Mouse (Mus musculus): ENCODE results near the gene Slc23a4. TPM values are rescaled to one million over a fixed set of nuclear protein-coding genes. Genes with fewer than 3 reads are reported as not detected.

The Slc23a4 gene
- polyA plus RNA-seq, 1 experiment: 2.4 TPM

- Histone ChIP-seq H3K36me3 (ENCODE audit: control insufficient read depth, insufficient read depth, low read length, poor library complexity, severe bottlenecking) (0 out of 2 replicates have a peak, but pooled peaks cover 2% of the 10 kb centered on the region), H3K9ac (ENCODE audit: low read depth, poor library complexity, severe bottlenecking) (no peak overlapping the region), H3K27me3 (ENCODE audit: control insufficient read depth, insufficient read depth, low read length, poor library complexity, severe bottlenecking) (no peaks in the 10 kb centered on the region), H3K4me1 (ENCODE audit: control insufficient read depth, insufficient read depth, low read length) (peaks cover 6% of the 10 kb centered on the region), H3K9me3 (replicated peaks; ENCODE audit: control insufficient read depth, insufficient read depth, low read length, poor library complexity, severe bottlenecking) (no peaks in the 10 kb centered on the region), H3K4me3 (ENCODE audit: low read depth, low read length) (no peak overlapping the region), H3K27ac (ENCODE audit: insufficient read depth, low read length) (peak overlapping the region; percentile 82)
- no peak for TF ChIP-seq CTCF (IDR thresholded peaks at IDR 0.05; ENCODE audit: low read depth, low read length)
- no peak for TF ChIP-seq POLR2A (IDR thresholded peaks at IDR 0.05; ENCODE audit: insufficient read depth, low read length)
- TF ChIP-seq EP300 (IDR thresholded peaks at IDR 0.05; ENCODE audit: insufficient read depth, low read depth, low read length): no peak
These were observed 39.1 kb upstream of the Slc23a4 start for GRCm38 (mm10) chr6:35027257-35027656.

- Histone ChIP-seq H3K9ac (ENCODE audit: low read depth, poor library complexity, severe bottlenecking) (no peak overlapping the region), H3K4me1 (ENCODE audit: control insufficient read depth, insufficient read depth, low read length) (no peaks in the 10 kb centered on the region), H3K4me3 (ENCODE audit: low read depth, low read length) (no peak overlapping the region), H3K36me3 (ENCODE audit: control insufficient read depth, insufficient read depth, low read length, poor library complexity, severe bottlenecking) (no peaks in the 10 kb centered on the region), H3K9me3 (replicated peaks; ENCODE audit: control insufficient read depth, insufficient read depth, low read length, poor library complexity, severe bottlenecking) (no peaks in the 10 kb centered on the region), H3K27ac (ENCODE audit: insufficient read depth, low read length) (no peak overlapping the region), H3K27me3 (ENCODE audit: control insufficient read depth, insufficient read depth, low read length, poor library complexity, severe bottlenecking) (no peaks in the 10 kb centered on the region)
- no peak for TF ChIP-seq CTCF (IDR thresholded peaks at IDR 0.05; ENCODE audit: low read depth, low read length)
- TF ChIP-seq POLR2A (IDR thresholded peaks at IDR 0.05; ENCODE audit: insufficient read depth, low read length): no peak
- no peak for TF ChIP-seq EP300 (IDR thresholded peaks at IDR 0.05; ENCODE audit: insufficient read depth, low read depth, low read length)
These were observed 28.4 kb upstream of the Slc23a4 start for GRCm38 (mm10) chr6:35016624-35017023.

DNA sequence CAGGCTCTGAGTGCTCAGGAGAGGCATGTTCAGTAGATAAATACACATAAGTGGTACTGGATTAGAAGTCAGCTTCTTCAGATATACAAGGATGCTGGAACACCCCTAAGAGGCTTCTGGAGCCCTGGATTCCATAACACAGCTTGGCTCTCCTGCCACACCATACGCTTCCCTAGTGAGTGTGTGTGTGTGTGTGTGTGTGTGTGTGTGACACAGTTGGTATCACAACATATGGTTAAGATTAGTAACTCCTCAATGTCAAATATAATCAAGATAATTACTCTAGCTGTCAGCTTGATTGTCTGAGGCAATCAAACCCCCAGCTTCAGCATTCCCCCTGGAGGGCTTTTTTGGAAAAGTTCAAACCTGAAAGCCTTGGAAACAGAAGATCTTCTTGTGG is 23.7 kb upstream of the Slc23a4 start:
- H3K27me3 ChIP-seq (ENCODE audit: control insufficient read depth, insufficient read depth, low read length, poor library complexity, severe bottlenecking): no peaks in the 10 kb centered on the region
- no peaks in the 10 kb centered on the region for H3K9me3 ChIP-seq (replicated peaks; ENCODE audit: control insufficient read depth, insufficient read depth, low read length, poor library complexity, severe bottlenecking)
- H3K27ac ChIP-seq (ENCODE audit: insufficient read depth, low read length): no peak overlapping the region
- no peak for TF ChIP-seq CTCF (IDR thresholded peaks at IDR 0.05; ENCODE audit: low read depth, low read length)
- TF ChIP-seq POLR2A (IDR thresholded peaks at IDR 0.05; ENCODE audit: insufficient read depth, low read length): no peak
- no peak for TF ChIP-seq EP300 (IDR thresholded peaks at IDR 0.05; ENCODE audit: insufficient read depth, low read depth, low read length)
- no peak overlapping the region for H3K4me3 ChIP-seq (ENCODE audit: low read depth, low read length)
- no peaks in the 10 kb centered on the region for H3K36me3 ChIP-seq (ENCODE audit: control insufficient read depth, insufficient read depth, low read length, poor library complexity, severe bottlenecking)
- H3K9ac ChIP-seq (ENCODE audit: low read depth, poor library complexity, severe bottlenecking): no peak overlapping the region
- H3K4me1 ChIP-seq (ENCODE audit: control insufficient read depth, insufficient read depth, low read length): no peaks in the 10 kb centered on the region

DNA sequence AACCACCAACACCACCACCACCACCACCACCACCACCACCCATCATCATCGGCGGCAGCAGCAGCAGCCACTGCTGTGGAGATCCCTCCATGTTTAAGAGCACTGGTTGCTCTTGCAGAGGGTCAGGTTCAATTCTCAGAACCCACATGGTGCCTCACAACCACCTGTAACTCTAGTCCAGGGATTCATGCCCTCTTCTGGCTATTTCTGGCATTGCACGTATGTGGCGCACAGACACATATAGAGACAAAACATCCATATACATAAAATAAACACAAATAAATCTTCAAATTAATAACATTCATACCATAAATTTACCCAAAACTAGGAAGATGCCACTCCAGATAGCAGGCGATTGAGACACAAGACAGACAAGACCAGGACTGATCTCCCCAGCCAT is 22.5 kb upstream of the Slc23a4 start:
- H3K9ac ChIP-seq (ENCODE audit: low read depth, poor library complexity, severe bottlenecking): no peak overlapping the region
- no peaks in the 10 kb centered on the region for H3K4me1 ChIP-seq (ENCODE audit: control insufficient read depth, insufficient read depth, low read length)
- H3K9me3 ChIP-seq (replicated peaks; ENCODE audit: control insufficient read depth, insufficient read depth, low read length, poor library complexity, severe bottlenecking): no peaks in the 10 kb centered on the region
- H3K36me3 ChIP-seq (ENCODE audit: control insufficient read depth, insufficient read depth, low read length, poor library complexity, severe bottlenecking): no peaks in the 10 kb centered on the region
- H3K27ac ChIP-seq (ENCODE audit: insufficient read depth, low read length): no peak overlapping the region
- no peaks in the 10 kb centered on the region for H3K27me3 ChIP-seq (ENCODE audit: control insufficient read depth, insufficient read depth, low read length, poor library complexity, severe bottlenecking)
- TF ChIP-seq EP300 (IDR thresholded peaks at IDR 0.05; ENCODE audit: insufficient read depth, low read depth, low read length) (no peak), CTCF (IDR thresholded peaks at IDR 0.05; ENCODE audit: low read depth, low read length) (peak; percentile 31)
- no peak overlapping the region for H3K4me3 ChIP-seq (ENCODE audit: low read depth, low read length)

DNA sequence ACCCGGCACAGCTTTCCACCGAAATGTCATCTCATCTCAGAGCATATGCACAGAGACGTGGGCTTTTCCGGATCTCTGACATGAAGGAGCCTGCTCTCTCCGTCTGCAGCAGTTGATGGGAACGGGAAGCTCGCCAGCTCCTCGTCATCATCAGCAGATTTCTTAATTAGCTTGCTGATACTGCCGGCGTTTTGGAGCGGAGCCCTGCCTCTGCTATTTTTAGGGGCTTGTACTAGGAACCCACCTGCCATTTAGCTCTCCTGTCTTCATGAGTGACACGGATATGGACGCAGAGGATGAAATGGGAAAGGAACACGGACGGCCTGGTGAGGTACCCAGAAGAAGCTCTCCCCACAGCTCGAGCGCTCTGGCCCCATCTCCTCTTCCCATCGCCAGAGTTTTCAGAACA is 14.1 kb upstream of the Slc23a4 start:
- Histone ChIP-seq H3K9me3 (replicated peaks; ENCODE audit: control insufficient read depth, insufficient read depth, low read length, poor library complexity, severe bottlenecking) (no peaks in the 10 kb centered on the region), H3K4me3 (ENCODE audit: low read depth, low read length) (no peak overlapping the region), H3K4me1 (ENCODE audit: control insufficient read depth, insufficient read depth, low read length) (no peaks in the 10 kb centered on the region), H3K27ac (ENCODE audit: insufficient read depth, low read length) (no peak overlapping the region), H3K36me3 (ENCODE audit: control insufficient read depth, insufficient read depth, low read length, poor library complexity, severe bottlenecking) (no peaks in the 10 kb centered on the region), H3K27me3 (ENCODE audit: control insufficient read depth, insufficient read depth, low read length, poor library complexity, severe bottlenecking) (no peaks in the 10 kb centered on the region), H3K9ac (ENCODE audit: low read depth, poor library complexity, severe bottlenecking) (no peak overlapping the region)
- TF ChIP-seq EP300 (IDR thresholded peaks at IDR 0.05; ENCODE audit: insufficient read depth, low read depth, low read length): no peak
- TF ChIP-seq POLR2A (IDR thresholded peaks at IDR 0.05; ENCODE audit: insufficient read depth, low read length): no peak
- TF ChIP-seq CTCF (IDR thresholded peaks at IDR 0.05; ENCODE audit: low read depth, low read length): no peak

- TF ChIP-seq EP300 (IDR thresholded peaks at IDR 0.05; ENCODE audit: insufficient read depth, low read depth, low read length) (no peak), CTCF (IDR thresholded peaks at IDR 0.05; ENCODE audit: low read depth, low read length) (peak; percentile 52), POLR2A (IDR thresholded peaks at IDR 0.05; ENCODE audit: insufficient read depth, low read length) (no peak)
- no peak overlapping the region; the same call in 1 of the 2 replicates for H3K4me3 ChIP-seq (ENCODE audit: low read depth, low read length)
- 0 out of 2 replicates have a peak overlapping the region, but pooled peaks have one; percentile 15 for H3K9ac ChIP-seq (ENCODE audit: low read depth, poor library complexity, severe bottlenecking)
- no peaks in the 10 kb centered on the region for H3K27me3 ChIP-seq (ENCODE audit: control insufficient read depth, insufficient read depth, low read length, poor library complexity, severe bottlenecking)
- no peaks in the 10 kb centered on the region for H3K4me1 ChIP-seq (ENCODE audit: control insufficient read depth, insufficient read depth, low read length)
- H3K9me3 ChIP-seq (replicated peaks; ENCODE audit: control insufficient read depth, insufficient read depth, low read length, poor library complexity, severe bottlenecking): no peaks in the 10 kb centered on the region
- H3K36me3 ChIP-seq (ENCODE audit: control insufficient read depth, insufficient read depth, low read length, poor library complexity, severe bottlenecking): no peaks in the 10 kb centered on the region
- no peak overlapping the region for H3K27ac ChIP-seq (ENCODE audit: insufficient read depth, low read length)
These were observed 10.9 kb upstream of the Slc23a4 start for GRCm38 (mm10) chr6:34999101-34999500.
